Mouse (Mus musculus) intestine, embryonic 14.5 days (tissue): ENCODE data around the gene Cdh3. TPM values are rescaled to one million over a fixed set of nuclear protein-coding genes. Genes with fewer than 3 reads are reported as not detected.

Experiments
- ATAC-seq: fragments of 200-750 bp; cut with Nextera tagmentation; replicated peaks from 2 replicates; pipeline ENCODE4 v1.8.0; 2017; ENCODE audit warnings: low read depth, moderate number of reproducible peaks, moderate TSS enrichment, moderate library complexity; ENCODE audit not compliant: low FRiP score, low TSS enrichment
- DNase-seq: peaks from one replicate; pipeline ENCODE4 v3.0.0-alpha.2; 2018; ENCODE audit warnings: low spot score
- H3K27ac ChIP-seq: fragments of 300-500 bp; sonication (generic); 2 replicates; pipeline ENCODE4 v1.5.1; 2014; ENCODE audit warnings: low read depth, mild to moderate bottlenecking, control low read depth
- H3K27me3 ChIP-seq: fragments of 300-500 bp; sonication (generic); replicated peaks from 2 replicates; pipeline ENCODE4 v1.6.1; 2014; ENCODE audit warnings: low read length, control low read depth; ENCODE audit not compliant: control insufficient read depth, insufficient read depth
- H3K36me3 ChIP-seq: fragments of 300-500 bp; sonication (generic); 2 replicates; pipeline ENCODE4 v1.6.1; 2014; ENCODE audit warnings: low read length, control low read depth; ENCODE audit not compliant: control insufficient read depth, insufficient read depth
- H3K4me1 ChIP-seq: fragments of 300-500 bp; sonication (generic); replicated peaks from 2 replicates; pipeline ENCODE4 v1.6.1; 2014; ENCODE audit warnings: low read length, control low read depth, mixed read lengths; ENCODE audit not compliant: control insufficient read depth, insufficient read depth
- H3K4me2 ChIP-seq: fragments of 300-500 bp; sonication (generic); 2 replicates; pipeline ENCODE4 v1.6.1; 2014; ENCODE audit warnings: low read length
- H3K4me3 ChIP-seq: fragments of 300-500 bp; sonication (generic); 2 replicates; pipeline ENCODE4 v1.5.1; 2014; ENCODE audit warnings: low read depth, low read length, control low read depth, mixed read lengths
- H3K9ac ChIP-seq: fragments of 300-500 bp; sonication (generic); 2 replicates; pipeline ENCODE4 v1.6.1; 2014; ENCODE audit warnings: mild to moderate bottlenecking, low read length
- H3K9me3 ChIP-seq: fragments of 300-500 bp; sonication (generic); 2 replicates; pipeline ENCODE4 v1.6.1; 2016; ENCODE audit warnings: low read length, control low read depth; ENCODE audit not compliant: control insufficient read depth
- WGBS: fragments of 180-500 bp; shearing (Covaris S2); extraction: QIAGEN DNeasy Blood & Tissue Kit; methylation state at CpG from one replicate; pipeline ENCODE4 v1.1.7; 2014; 5-methylcytosine and 5-hydroxymethylcytosine counted together
- polyA plus RNA-seq: library from polyadenylated mRNA; unstranded; fragments of >200 nt; fragmentation: Nextera tagmentation; extraction: Ambion mirVana; gene quantifications from 2 replicates; pipeline ENCODE4 v1.2.1, GENCODE M21; 2014

The Cdh3 gene
- polyA plus RNA-seq, 1 experiment from 2014 or later = 16.1 TPM

GRCm38 (mm10) chr8:106548366-106548936 is 37.8 kb downstream of the Cdh3 start:
- WGBS = 73% methylated on average over 10 of the region's 10 CpGs
- DNase-seq (no peak), ATAC-seq (0 out of 2 replicates have a peak, but pooled peaks have one; percentile 36)
- Histone ChIP-seq H3K9ac (no peak overlapping the region), H3K27me3 (no peaks in the 10 kb centered on the region), H3K9me3 (no peaks in the 10 kb centered on the region), H3K4me2 (no peak overlapping the region), H3K27ac (no peak overlapping the region), H3K4me1 (no peaks in the 10 kb centered on the region), H3K4me3 (no peak overlapping the region), H3K36me3 (peaks cover 75% of the 10 kb centered on the region)

- WGBS = 100% methylated on average over 1 of the region's 1 CpGs
- no peak overlapping the region for H3K9ac ChIP-seq
- H3K9me3 ChIP-seq = 0 out of 2 replicates have a peak, but pooled peaks cover 5% of the 10 kb centered on the region
- no peak for DNase-seq
- H3K4me2 ChIP-seq = no peak overlapping the region
- peaks cover 69% of the 10 kb centered on the region for H3K36me3 ChIP-seq
- H3K27me3 ChIP-seq = no peaks in the 10 kb centered on the region
- no peaks in the 10 kb centered on the region for H3K4me1 ChIP-seq
- no peak overlapping the region for H3K27ac ChIP-seq
- H3K4me3 ChIP-seq = no peak overlapping the region
- ATAC-seq = no peak
Observed at GRCm38 (mm10) chr8:106550906-106551305, 40.2 kb downstream of the Cdh3 start.

GRCm38 (mm10) chr8:106554011-106554410 is 43.3 kb downstream of the Cdh3 start:
- ATAC-seq = no peak

GRCm38 (mm10) chr8:106556068-106556645 is 45.5 kb downstream of the Cdh3 start:
- peaks cover 37% of the 10 kb centered on the region for H3K36me3 ChIP-seq
- no peaks in the 10 kb centered on the region for H3K27me3 ChIP-seq
- H3K4me1 ChIP-seq = no peaks in the 10 kb centered on the region; the same call in 1 of the 2 replicates
- no peak for ATAC-seq
- no peak overlapping the region for H3K9ac ChIP-seq
- H3K4me3 ChIP-seq = no peak overlapping the region
- H3K27ac ChIP-seq = no peak overlapping the region
- H3K9me3 ChIP-seq = peaks cover 8% of the 10 kb centered on the region; the same call in 1 of the 2 replicates
- no peak for DNase-seq
- H3K4me2 ChIP-seq = no peak overlapping the region
- 68% methylated on average over 6 of the region's 7 CpGs for WGBS

More at GRCm38 (mm10) chr8:106554011-106554410, 43.3 kb downstream of the Cdh3 start:
- Histone ChIP-seq H3K4me3 (no peak overlapping the region), H3K27ac (no peak overlapping the region), H3K36me3 (peaks cover 51% of the 10 kb centered on the region), H3K27me3 (no peaks in the 10 kb centered on the region), H3K9me3 (peaks cover 8% of the 10 kb centered on the region; the same call in 1 of the 2 replicates), H3K4me1 (no peaks in the 10 kb centered on the region), H3K4me2 (no peak overlapping the region), H3K9ac (no peak overlapping the region)
- 96% methylated on average over 5 of the region's 5 CpGs for WGBS
- no peak for DNase-seq

- Histone ChIP-seq H3K9me3 (peaks cover 3% of the 10 kb centered on the region; the same call in 1 of the 2 replicates), H3K27me3 (no peaks in the 10 kb centered on the region), H3K4me3 (no peak overlapping the region), H3K4me2 (no peak overlapping the region), H3K27ac (no peak overlapping the region), H3K4me1 (no peaks in the 10 kb centered on the region; the same call in 1 of the 2 replicates), H3K9ac (no peak overlapping the region), H3K36me3 (peaks cover 16% of the 10 kb centered on the region)
- ATAC-seq (no peak), DNase-seq (no peak)
- 49% methylated on average over 9 of the region's 9 CpGs for WGBS
Observed at GRCm38 (mm10) chr8:106559844-106560243, 49.2 kb downstream of the Cdh3 start.

GRCm38 (mm10) chr8:106561097-106561865 is 50.6 kb downstream of the Cdh3 start:
- 0 out of 2 replicates have a peak overlapping the region, but pooled peaks have one; percentile 6 for H3K4me2 ChIP-seq
- ATAC-seq (peak; percentile 64), DNase-seq (peak; percentile 76)
- H3K27ac ChIP-seq = no peak overlapping the region; the same call in 1 of the 2 replicates
- no peaks in the 10 kb centered on the region for H3K27me3 ChIP-seq
- H3K9ac ChIP-seq = no peak overlapping the region
- H3K4me1 ChIP-seq = no peaks in the 10 kb centered on the region; the same call in 1 of the 2 replicates
- peaks cover 8% of the 10 kb centered on the region; the same call in 1 of the 2 replicates for H3K36me3 ChIP-seq
- no peak overlapping the region for H3K4me3 ChIP-seq
- H3K9me3 ChIP-seq = peaks cover 3% of the 10 kb centered on the region; the same call in 1 of the 2 replicates
- WGBS = 25% methylated on average over 21 of the region's 21 CpGs

GRCm38 (mm10) chr8:106563691-106564182 is 53.0 kb downstream of the Cdh3 start:
- Histone ChIP-seq H3K27ac (0 out of 2 replicates have a peak overlapping the region, but pooled peaks have one; percentile 16), H3K4me3 (no peak overlapping the region), H3K4me2 (no peak overlapping the region), H3K9me3 (no peaks in the 10 kb centered on the region), H3K4me1 (no peaks in the 10 kb centered on the region; the same call in 1 of the 2 replicates), H3K27me3 (no peaks in the 10 kb centered on the region), H3K9ac (no peak overlapping the region), H3K36me3 (no peaks in the 10 kb centered on the region)
- DNase-seq (no peak), ATAC-seq (no peak)
- 78% methylated on average over 3 of the region's 3 CpGs for WGBS

- 81% methylated on average over 7 of the region's 7 CpGs for WGBS
- no peak overlapping the region for H3K4me2 ChIP-seq
- no peak overlapping the region for H3K27ac ChIP-seq
- no peak overlapping the region for H3K4me3 ChIP-seq
- H3K27me3 ChIP-seq = no peaks in the 10 kb centered on the region
- H3K4me1 ChIP-seq = no peaks in the 10 kb centered on the region
- H3K36me3 ChIP-seq = no peaks in the 10 kb centered on the region
- ATAC-seq = no peak
- no peaks in the 10 kb centered on the region for H3K9me3 ChIP-seq
- no peak overlapping the region for H3K9ac ChIP-seq
- DNase-seq = no peak
Observed at GRCm38 (mm10) chr8:106569006-106569405, 58.3 kb downstream of the Cdh3 start.
